10 mouse cellular contexts compared by ENCODE assay signal in genomic region chr11:46213844-46214243, GRCm38 (mm10). TPM values are rescaled to one million over a fixed set of nuclear protein-coding genes. Genes with fewer than 3 reads are reported as not detected.
A peak's percentile ranks its signal among the peaks of the same experiment; 100 is the strongest.
DNase-seq lines count a peak whose midpoint lies in the region; ATAC-seq and TF ChIP-seq lines count a peak whose summit lies in the region.
"Had no signal": no experiment of that assay in that cellular context is flagged by ENCODE, and none has a peak within 500 bp of the region (broad histone marks: within the 10 kb centered on the region; RNA-seq: fewer than 3 reads in every experiment).

No protein-coding gene starts in this region.

- no peak for TF ChIP-seq CTCF in heart, adult 2 months (IDR thresholded peaks at IDR 0.05)
- TF ChIP-seq CTCF in spleen, adult 2 months (IDR thresholded peaks at IDR 0.05; ENCODE audit: extremely low read depth, insufficient read depth, insufficient read length, insufficient replicate concordance) = no peak
- TF ChIP-seq CTCF in liver, adult 2 months (IDR thresholded peaks at IDR 0.05; ENCODE audit: low read depth, low read length) = no peak
- no peak for TF ChIP-seq CTCF in stomach, postnatal 0 days (IDR thresholded peaks at IDR 0.05; ENCODE audit: low read depth)

- TF ChIP-seq EP300 in heart, adult 2 months (IDR thresholded peaks at IDR 0.05; ENCODE audit: insufficient read depth, low read depth, low read length) = no peak
- no peak for TF ChIP-seq EP300 in stomach, postnatal 0 days (optimal IDR thresholded peaks at IDR 0.05)

- H3K27ac ChIP-seq in heart, embryonic 13.5 days (replicated peaks) = peak overlapping the region; percentile 99
- no peak overlapping the region for H3K27ac ChIP-seq in heart, adult 2 months
- H3K27ac ChIP-seq in spleen, adult 2 months (ENCODE audit: insufficient read depth, low read length) = peak overlapping the region; percentile 43; the same call in 1 of the 2 replicates
- H3K27ac ChIP-seq in liver, adult 2 months (replicated peaks; ENCODE audit: insufficient read depth, low read depth, low read length) = no peak overlapping the region
- H3K27ac ChIP-seq in stomach, postnatal 0 days (replicated peaks) = peak overlapping the region; percentile 96
- H3K27ac ChIP-seq: macrophage had no signal

- no peaks in the 10 kb centered on the region for H3K9me3 ChIP-seq in heart, embryonic 13.5 days
- H3K9me3 ChIP-seq in stomach, postnatal 0 days (ENCODE audit: control insufficient read depth, low read length) = no peaks in the 10 kb centered on the region

- intact Hi-C loops in heart, adult 2 months (cut with DNase I) = loop anchor here (2.0 kb wide), 1 partner anchor 85 kb away; no protein-coding TSS in a partner anchor

- no peak for TF ChIP-seq POLR2A in heart, adult 2 months (IDR thresholded peaks at IDR 0.05; ENCODE audit: insufficient read depth, low read depth, low read length)
- TF ChIP-seq POLR2A in spleen, adult 2 months (IDR thresholded peaks at IDR 0.05; ENCODE audit: low read depth, low read length) = no peak
- no peak for TF ChIP-seq POLR2A in liver, adult 2 months (IDR thresholded peaks at IDR 0.05; ENCODE audit: extremely low read depth, insufficient read depth, low read length)

- peak overlapping the region; percentile 74 for H3K9ac ChIP-seq in heart, embryonic 13.5 days
- no peak overlapping the region for H3K9ac ChIP-seq in heart, adult 2 months (ENCODE audit: low read depth, low read length)
- no peak overlapping the region for H3K9ac ChIP-seq in liver, adult 2 months (ENCODE audit: low read depth, low read length)
- H3K9ac ChIP-seq in stomach, postnatal 0 days (ENCODE audit: low read length) = peak overlapping the region; percentile 41

- peaks cover 56% of the 10 kb centered on the region for H3K4me1 ChIP-seq in heart, embryonic 13.5 days
- H3K4me1 ChIP-seq in heart, adult 2 months (ENCODE audit: control insufficient read depth, insufficient read depth, low read length) = peaks cover 4% of the 10 kb centered on the region
- H3K4me1 ChIP-seq in spleen, adult 2 months (ENCODE audit: control insufficient read depth, insufficient read depth, insufficient read length) = no peaks in the 10 kb centered on the region
- no peaks in the 10 kb centered on the region for H3K4me1 ChIP-seq in liver, adult 2 months (ENCODE audit: control insufficient read depth, insufficient read depth, low read length)
- H3K4me1 ChIP-seq in stomach, postnatal 0 days (replicated peaks; ENCODE audit: control insufficient read depth, insufficient read depth) = 0 out of 2 replicates have a peak, but pooled peaks cover 4% of the 10 kb centered on the region

- peak; percentile 55; the same call in 1 of the 2 replicates for ATAC-seq in heart, embryonic 13.5 days (ENCODE audit: extremely low read depth, insufficient number of reproducible peaks, low FRiP score, low TSS enrichment)
- peak; percentile 86 for ATAC-seq in stomach, postnatal 0 days (ENCODE audit: low FRiP score, low TSS enrichment)

- H3K79me2 ChIP-seq in heart, adult 2 months (replicated peaks; ENCODE audit: control insufficient read depth, insufficient read depth, low read length) = no peaks in the 10 kb centered on the region
- H3K79me2 ChIP-seq in liver, adult 2 months (ENCODE audit: control insufficient read depth, insufficient read depth, low read length) = no peaks in the 10 kb centered on the region

- no peak overlapping the region for H3K4me3 ChIP-seq in heart, embryonic 13.5 days
- H3K4me3 ChIP-seq in heart, adult 2 months = no peak overlapping the region
- H3K4me3 ChIP-seq in spleen, adult 2 months (ENCODE audit: extremely low read depth, insufficient read depth, insufficient read length) = no peak overlapping the region
- H3K4me3 ChIP-seq in liver, adult 2 months (ENCODE audit: insufficient read depth, low read depth, low read length) = no peak overlapping the region
- no peak overlapping the region for H3K4me3 ChIP-seq in stomach, postnatal 0 days (ENCODE audit: low read depth, low read length)

- H3K4me2 ChIP-seq in heart, embryonic 13.5 days = no peak overlapping the region
- H3K4me2 ChIP-seq in stomach, postnatal 0 days (replicated peaks; ENCODE audit: low read depth) = no peak overlapping the region

- 20% methylated on average over 5 of the region's 5 CpGs for WGBS in heart, embryonic 13.5 days
- WGBS in heart, adult 2 months = 62% methylated on average over 5 of the region's 5 CpGs
- WGBS in spleen, adult 2 months = 95% methylated on average over 5 of the region's 5 CpGs
- WGBS in liver, adult 2 months = 79% methylated on average over 5 of the region's 5 CpGs
- WGBS in stomach, postnatal 0 days = 34% methylated on average over 5 of the region's 5 CpGs

- no peaks in the 10 kb centered on the region for H3K27me3 ChIP-seq in heart, embryonic 13.5 days (replicated peaks)
- no peaks in the 10 kb centered on the region for H3K27me3 ChIP-seq in heart, adult 2 months (ENCODE audit: control insufficient read depth, insufficient read depth, low read length)
- H3K27me3 ChIP-seq in spleen, adult 2 months (ENCODE audit: control insufficient read depth, insufficient read depth, low read length) = no peaks in the 10 kb centered on the region
- no peaks in the 10 kb centered on the region for H3K27me3 ChIP-seq in liver, adult 2 months (ENCODE audit: control insufficient read depth, insufficient read depth, low read length)
- no peaks in the 10 kb centered on the region for H3K27me3 ChIP-seq in stomach, postnatal 0 days (ENCODE audit: control insufficient read depth, insufficient read depth, low read length)
- H3K27me3 ChIP-seq: CH12.LX had no signal

- no peaks in the 10 kb centered on the region for H3K36me3 ChIP-seq in heart, embryonic 13.5 days
- H3K36me3 ChIP-seq in heart, adult 2 months (ENCODE audit: control insufficient read depth, insufficient read depth, low read length) = no peaks in the 10 kb centered on the region
- H3K36me3 ChIP-seq in spleen, adult 2 months (ENCODE audit: control insufficient read depth, insufficient read depth, low read length) = peaks cover 33% of the 10 kb centered on the region
- no peaks in the 10 kb centered on the region for H3K36me3 ChIP-seq in liver, adult 2 months (ENCODE audit: control insufficient read depth, insufficient read depth, low read length)
- no peaks in the 10 kb centered on the region for H3K36me3 ChIP-seq in stomach, postnatal 0 days (ENCODE audit: control insufficient read depth, insufficient read depth, low read length)

- DNase-seq in heart, adult 2 months = no peak
- DNase-seq in spleen, adult 2 months (ENCODE audit: low read depth in 1 of 2, low spot score in 2 of 2) = no peak
- DNase-seq in spleen, postnatal 10 days (ENCODE audit: low spot score in 2 of 2) = no peak
- peak; percentile 23 for DNase-seq in liver, adult 2 months (ENCODE audit: extremely low read depth, low read depth, low spot score)
- peak; percentile 35 for DNase-seq in stomach, postnatal 0 days (ENCODE audit: low spot score)
- no peak for DNase-seq in T-cell, adult 2 months (ENCODE audit: low spot score)
- DNase-seq in left cerebral cortex, adult 11 months (ENCODE audit: low spot score) = no peak

RNA-seq across cellular contexts. Expression of gene Fndc9, which starts 21.5 kb away (rescaled TPM):
- polyA plus RNA-seq in heart, embryonic 13.5 days (2015; fragmentation: Nextera tagmentation; extraction: Ambion mirVana) = 0.06 and 0.09 TPM in 2 replicates
- not detected for total RNA-seq in heart, adult 2 months (2021)
- polyA plus RNA-seq in heart, adult 2 months (2012; rRNA removed) = not detected in 2 replicates
- polyA plus RNA-seq in spleen, adult 2 months (2012; rRNA removed) = not detected in 2 replicates
- total RNA-seq in liver, adult 2 months (2014; rRNA removed) = not detected in 2 replicates
- polyA plus RNA-seq in liver, adult 2 months (2012; rRNA removed) = not detected in 2 replicates
- polyA plus RNA-seq in stomach, postnatal 0 days (2015; fragmentation: Nextera tagmentation; extraction: Ambion mirVana) = 6.9 and 8.2 TPM in 2 replicates
- polyA plus RNA-seq: macrophage had no signal

RNA-seq across cellular contexts. Expression of gene Nipal4, which starts 47.5 kb away (rescaled TPM):
- 13.0 TPM in 2 replicates for polyA plus RNA-seq in heart, embryonic 13.5 days (2015; fragmentation: Nextera tagmentation; extraction: Ambion mirVana)
- under 1 TPM; 0.11 to 0.18 TPM for total RNA-seq in heart, adult 2 months (2021)
- polyA plus RNA-seq in heart, adult 2 months (2012; rRNA removed) = 0.18 and 0.20 TPM in 2 replicates
- polyA plus RNA-seq in spleen, adult 2 months (2012; rRNA removed) = 0.57 and 0.90 TPM in 2 replicates
- total RNA-seq in liver, adult 2 months (2014; rRNA removed) = not detected in 2 replicates
- 0.02 TPM in 1 of 2 replicates, not detected in the other for polyA plus RNA-seq in liver, adult 2 months (2012; rRNA removed)
- 29.2 and 30.0 TPM in 2 replicates for polyA plus RNA-seq in stomach, postnatal 0 days (2015; fragmentation: Nextera tagmentation; extraction: Ambion mirVana)
- polyA plus RNA-seq: macrophage had no signal

Comparison
In these comparisons a context has a peak if more than half of its experiments do, and no peak if none do; other contexts are left out.
1. H3K27ac ChIP-seq: peak in heart, embryonic 13.5 days (single experiment), spleen, adult 2 months (single experiment) and stomach, postnatal 0 days (single experiment); none in heart, adult 2 months (single experiment) and liver, adult 2 months (single experiment).
2. H3K9ac ChIP-seq: peak in heart, embryonic 13.5 days (single experiment) and stomach, postnatal 0 days (single experiment); none in heart, adult 2 months (single experiment) and liver, adult 2 months (single experiment).
3. DNase-seq: peak in liver, adult 2 months (single experiment) and stomach, postnatal 0 days (single experiment); none in heart, adult 2 months (0 of 2), spleen, adult 2 months (0 of 2), spleen, postnatal 10 days (0 of 2), T-cell, adult 2 months (single experiment) and left cerebral cortex, adult 11 months (single experiment).